Mouse (Mus musculus): ENCODE results near the gene Smg7. TPM values are rescaled to one million over a fixed set of nuclear protein-coding genes. Genes with fewer than 3 reads are reported as not detected.

Smg7 gene
- polyA plus RNA-seq, 1 experiment from 2014 or later: 42.9 TPM

DNA sequence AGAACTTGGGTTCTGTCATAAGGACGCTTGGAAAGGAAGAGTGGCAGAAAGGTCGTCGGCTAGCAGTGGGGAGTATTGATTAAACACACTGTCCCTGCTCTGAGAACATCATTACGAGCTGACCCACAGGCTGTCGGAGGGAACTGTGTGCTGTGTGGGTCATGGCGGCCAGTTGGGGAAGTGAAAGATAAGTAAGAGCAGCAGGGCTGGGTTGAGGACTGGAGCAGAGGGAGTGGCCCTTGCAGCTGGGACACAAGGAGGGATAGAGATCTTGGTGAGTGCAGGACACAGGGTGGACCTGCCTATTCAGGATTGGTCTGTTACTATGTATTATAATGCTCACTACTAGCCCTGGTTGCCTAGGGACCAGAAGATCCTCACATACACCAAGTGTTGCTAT, 97.5 kb downstream of the Smg7 start:
- WGBS: 79% methylated on average over 6 of the region's 6 CpGs
- no peaks in the 10 kb centered on the region for H3K9me3 ChIP-seq (ENCODE audit: control insufficient read depth, low read length)
- H3K4me3 ChIP-seq (ENCODE audit: low read depth, low read length): no peak overlapping the region
- H3K27me3 ChIP-seq (ENCODE audit: control insufficient read depth, insufficient read depth, low read length): no peaks in the 10 kb centered on the region
- no peaks in the 10 kb centered on the region for H3K36me3 ChIP-seq (ENCODE audit: control insufficient read depth, insufficient read depth, low read length)
- DNase-seq (ENCODE audit: low spot score, missing footprints): no peak
- no peak overlapping the region for H3K4me2 ChIP-seq
- ATAC-seq (ENCODE audit: low FRiP score): no peak
- H3K9ac ChIP-seq (ENCODE audit: low read length): no peak overlapping the region
- no peaks in the 10 kb centered on the region for H3K4me1 ChIP-seq (ENCODE audit: control insufficient read depth, insufficient read depth, low read length)
- no peak overlapping the region for H3K27ac ChIP-seq (ENCODE audit: low read depth, low read length)

DNA sequence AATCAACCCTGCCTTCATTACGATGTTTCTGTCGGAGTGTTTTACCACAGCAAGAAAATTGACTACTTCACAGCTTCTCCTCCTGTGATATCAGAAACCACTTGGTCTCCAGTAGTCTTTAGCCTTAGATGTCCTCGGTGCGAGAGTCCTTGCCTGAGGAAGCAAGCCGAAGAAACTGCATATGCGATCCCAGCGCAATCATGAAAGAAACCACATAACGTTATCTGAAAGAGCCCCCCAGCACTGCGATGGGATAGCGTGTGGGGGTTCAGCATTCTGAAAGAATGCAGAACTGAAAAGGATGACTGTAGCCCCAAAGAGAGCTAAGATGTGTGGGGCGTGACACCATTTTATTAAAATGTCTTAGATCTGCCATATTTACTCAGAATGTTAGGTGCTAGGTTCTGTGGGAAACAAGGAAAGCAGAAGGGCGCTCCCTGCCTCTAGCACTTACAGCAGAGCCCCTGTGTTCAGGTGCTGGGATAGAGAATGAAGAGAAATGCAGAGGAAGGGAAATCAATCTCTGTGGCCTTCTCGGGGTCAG, 101.7 kb downstream of the Smg7 start:
- no peak overlapping the region for H3K9ac ChIP-seq (ENCODE audit: low read length)
- no peaks in the 10 kb centered on the region for H3K4me1 ChIP-seq (ENCODE audit: control insufficient read depth, insufficient read depth, low read length)
- ATAC-seq (ENCODE audit: low FRiP score) (no peak), DNase-seq (ENCODE audit: low spot score, missing footprints) (no peak)
- no peak overlapping the region for H3K27ac ChIP-seq (ENCODE audit: low read depth, low read length)
- no peaks in the 10 kb centered on the region for H3K9me3 ChIP-seq (ENCODE audit: control insufficient read depth, low read length)
- H3K36me3 ChIP-seq (ENCODE audit: control insufficient read depth, insufficient read depth, low read length): no peaks in the 10 kb centered on the region
- no peaks in the 10 kb centered on the region for H3K27me3 ChIP-seq (ENCODE audit: control insufficient read depth, insufficient read depth, low read length)
- no peak overlapping the region for H3K4me2 ChIP-seq
- no peak overlapping the region for H3K4me3 ChIP-seq (ENCODE audit: low read depth, low read length)
- 91% methylated on average over 13 of the region's 13 CpGs for WGBS

DNA sequence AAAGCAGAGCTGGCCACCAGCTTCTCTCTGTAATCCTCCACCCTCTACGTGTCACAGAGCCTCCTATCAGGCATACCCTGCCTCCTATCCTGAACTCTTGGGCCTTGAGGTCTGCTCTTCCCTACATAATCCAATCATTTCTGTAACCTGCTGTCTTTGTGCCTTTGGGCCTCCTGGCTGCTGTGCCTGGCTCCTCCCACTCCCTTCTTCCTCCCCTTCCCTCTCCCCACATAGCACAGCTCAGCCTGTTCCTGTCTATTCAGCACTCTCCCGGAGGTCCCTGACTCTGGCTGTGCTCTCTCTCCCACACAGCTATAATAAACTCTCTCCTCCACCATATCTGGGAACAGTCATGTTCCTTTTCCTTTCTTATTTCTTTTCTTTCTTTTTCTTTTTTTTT, 102.5 kb downstream of the Smg7 start, which contains the start of gene Ncf2:
Gene Ncf2 (plus strand): TSS at position 298 of the 400 bp plus-strand sequence.
- no peak within 1 kb of the TSS for H3K9ac ChIP-seq (ENCODE audit: low read length)
- H3K4me3 ChIP-seq (ENCODE audit: low read depth, low read length): no peak within 1 kb of the TSS
- no peaks in the 10 kb centered on the region for H3K9me3 ChIP-seq (ENCODE audit: control insufficient read depth, low read length)
- H3K27ac ChIP-seq (ENCODE audit: low read depth, low read length): no peak within 1 kb of the TSS
- no peaks in the 10 kb centered on the region for H3K4me1 ChIP-seq (ENCODE audit: control insufficient read depth, insufficient read depth, low read length)
- H3K4me2 ChIP-seq: no peak within 1 kb of the TSS
- ATAC-seq (ENCODE audit: low FRiP score) (no peak), DNase-seq (ENCODE audit: low spot score, missing footprints) (peak; percentile 61)
- H3K27me3 ChIP-seq (ENCODE audit: control insufficient read depth, insufficient read depth, low read length): no peaks in the 10 kb centered on the region
- 10% methylated on average over 2 of the region's 2 CpGs for WGBS
- no peaks in the 10 kb centered on the region for H3K36me3 ChIP-seq (ENCODE audit: control insufficient read depth, insufficient read depth, low read length)

DNA sequence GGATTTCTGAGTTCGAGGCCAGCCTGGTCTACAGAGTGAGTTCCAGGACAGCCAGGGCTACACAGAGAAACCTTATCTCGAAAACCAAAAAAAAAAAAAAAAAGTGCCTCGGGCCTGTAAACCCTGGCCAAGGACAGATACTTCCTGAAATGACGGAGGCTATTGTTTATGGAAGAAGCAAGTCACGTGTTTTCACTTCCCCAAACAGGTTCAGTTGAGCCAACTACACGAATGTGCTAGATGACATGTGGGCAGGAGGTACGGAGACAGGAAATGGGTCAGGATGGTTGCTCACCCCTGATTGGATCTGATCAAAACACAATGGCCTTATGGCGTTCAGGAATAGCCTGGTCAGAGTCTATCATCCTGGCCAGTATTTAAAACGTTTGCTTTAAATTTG, 104.3 kb downstream of the Smg7 start:
- peak; percentile 39 for DNase-seq (ENCODE audit: low spot score, missing footprints)
- Histone ChIP-seq H3K27ac (ENCODE audit: low read depth, low read length) (no peak overlapping the region), H3K9ac (ENCODE audit: low read length) (no peak overlapping the region), H3K4me1 (ENCODE audit: control insufficient read depth, insufficient read depth, low read length) (peaks cover 5% of the 10 kb centered on the region; the same call in 1 of the 2 replicates), H3K27me3 (ENCODE audit: control insufficient read depth, insufficient read depth, low read length) (no peaks in the 10 kb centered on the region), H3K4me2 (no peak overlapping the region), H3K36me3 (ENCODE audit: control insufficient read depth, insufficient read depth, low read length) (no peaks in the 10 kb centered on the region), H3K4me3 (ENCODE audit: low read depth, low read length) (no peak overlapping the region), H3K9me3 (ENCODE audit: control insufficient read depth, low read length) (no peaks in the 10 kb centered on the region)
- WGBS: 80% methylated on average over 9 of the region's 9 CpGs
- ATAC-seq (ENCODE audit: low FRiP score): no peak

DNA sequence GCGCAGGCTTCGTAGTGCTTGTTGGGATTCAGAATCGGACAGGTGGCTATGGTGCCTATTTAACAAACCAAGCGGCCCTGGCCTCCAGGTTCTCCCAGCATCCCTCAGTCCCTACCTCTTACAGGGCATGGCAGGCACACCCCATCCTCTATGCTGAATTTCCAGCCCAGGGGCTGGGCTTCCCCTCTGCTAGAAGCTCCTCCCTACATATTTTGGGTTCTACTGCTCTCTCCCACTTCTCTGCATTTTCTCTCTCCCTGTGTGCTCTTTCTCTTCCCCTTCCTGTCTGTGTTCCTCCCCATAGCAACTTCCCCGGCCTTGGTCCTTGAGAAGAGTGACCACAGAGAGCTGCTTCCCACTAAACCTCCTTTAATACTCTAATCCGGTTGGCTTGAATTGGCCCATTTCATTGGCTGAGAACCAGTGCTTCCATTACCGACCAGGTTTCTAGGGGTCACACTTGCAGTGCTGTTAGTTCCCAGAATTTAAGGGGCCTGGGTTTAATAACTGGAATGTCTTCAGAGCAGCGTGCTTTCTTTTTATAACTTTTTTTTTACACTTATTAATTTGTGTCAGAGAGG, 105.7 kb downstream of the Smg7 start:
- WGBS: 82% methylated on average over 8 of the region's 8 CpGs
- H3K4me1 ChIP-seq (ENCODE audit: control insufficient read depth, insufficient read depth, low read length): peaks cover 9% of the 10 kb centered on the region
- H3K9ac ChIP-seq (ENCODE audit: low read length): no peak overlapping the region
- no peak overlapping the region for H3K27ac ChIP-seq (ENCODE audit: low read depth, low read length)
- peak; percentile 64 for DNase-seq (ENCODE audit: low spot score, missing footprints)
- ATAC-seq (ENCODE audit: low FRiP score): no peak
- H3K36me3 ChIP-seq (ENCODE audit: control insufficient read depth, insufficient read depth, low read length): no peaks in the 10 kb centered on the region
- no peak overlapping the region for H3K4me2 ChIP-seq
- H3K4me3 ChIP-seq (ENCODE audit: low read depth, low read length): no peak overlapping the region
- no peaks in the 10 kb centered on the region; the same call in 1 of the 2 replicates for H3K9me3 ChIP-seq (ENCODE audit: control insufficient read depth, low read length)
- no peaks in the 10 kb centered on the region for H3K27me3 ChIP-seq (ENCODE audit: control insufficient read depth, insufficient read depth, low read length)

DNA sequence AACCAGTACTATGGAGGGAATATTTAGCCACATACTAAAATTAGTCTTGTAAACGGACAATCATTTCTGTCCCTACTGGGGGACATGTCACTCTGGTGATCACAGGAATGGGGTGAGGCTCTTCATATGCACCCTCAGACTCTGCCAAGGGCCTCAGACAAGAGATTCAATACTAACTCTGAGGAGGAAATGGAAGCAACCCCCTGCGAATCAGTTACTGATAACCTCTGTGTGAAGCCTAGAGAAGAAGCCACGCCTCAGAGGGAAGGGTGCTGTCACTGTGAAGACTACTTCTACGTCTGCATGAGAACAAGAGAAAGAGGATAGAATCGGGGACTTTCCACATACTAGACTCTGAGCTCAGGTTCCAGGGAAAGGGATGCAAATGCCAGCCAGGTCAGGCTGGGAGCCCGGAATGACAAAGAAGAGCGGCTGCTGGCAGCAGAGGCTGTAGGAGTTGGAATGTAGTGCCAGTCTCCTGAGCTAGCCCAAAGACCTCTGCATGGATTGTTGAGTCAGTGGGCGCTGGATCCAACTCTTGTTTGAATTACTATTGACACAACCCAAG, 106.7 kb downstream of the Smg7 start:
- Histone ChIP-seq H3K4me2 (no peak overlapping the region), H3K9me3 (ENCODE audit: control insufficient read depth, low read length) (no peaks in the 10 kb centered on the region; the same call in 1 of the 2 replicates), H3K27ac (ENCODE audit: low read depth, low read length) (no peak overlapping the region), H3K36me3 (ENCODE audit: control insufficient read depth, insufficient read depth, low read length) (no peaks in the 10 kb centered on the region), H3K4me3 (ENCODE audit: low read depth, low read length) (no peak overlapping the region), H3K9ac (ENCODE audit: low read length) (no peak overlapping the region), H3K4me1 (ENCODE audit: control insufficient read depth, insufficient read depth, low read length) (peaks cover 9% of the 10 kb centered on the region), H3K27me3 (ENCODE audit: control insufficient read depth, insufficient read depth, low read length) (no peaks in the 10 kb centered on the region)
- 68% methylated on average over 8 of the region's 8 CpGs for WGBS
- no peak for ATAC-seq (ENCODE audit: low FRiP score)
- DNase-seq (ENCODE audit: low spot score, missing footprints): peak; percentile 59

DNA sequence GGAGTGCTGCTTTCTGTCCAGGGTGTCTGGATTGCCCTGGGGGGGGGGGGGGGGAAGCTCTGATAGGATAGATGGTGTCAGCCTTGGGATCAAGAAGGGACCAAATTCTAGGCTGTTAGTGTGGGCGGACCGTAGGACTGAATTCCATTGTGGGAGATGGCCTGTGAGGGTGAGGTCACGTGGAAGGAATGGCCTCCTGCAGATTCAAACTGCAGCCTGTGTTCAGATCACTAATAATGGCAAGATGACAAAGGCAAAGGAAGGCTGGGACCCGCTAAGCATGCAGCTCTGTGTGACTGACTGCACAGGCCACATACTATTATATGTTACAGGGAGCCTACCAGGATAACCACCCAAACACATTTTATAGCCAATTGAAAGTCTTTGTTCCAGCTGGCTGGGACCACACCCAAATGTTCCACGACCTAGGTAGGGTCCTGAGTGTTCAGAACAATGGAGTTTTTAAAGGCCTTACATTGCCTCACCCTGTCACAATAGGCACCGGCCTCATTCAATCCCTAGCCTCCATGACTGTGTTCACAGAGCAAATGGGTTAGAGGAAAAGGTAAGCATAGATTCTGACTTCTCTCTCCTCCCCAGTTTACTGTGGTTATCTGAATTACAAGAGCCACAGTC, 108.8 kb downstream of the Smg7 start:
- no peaks in the 10 kb centered on the region; the same call in 1 of the 2 replicates for H3K9me3 ChIP-seq (ENCODE audit: control insufficient read depth, low read length)
- ATAC-seq (ENCODE audit: low FRiP score) (peak; percentile 51), DNase-seq (ENCODE audit: low spot score, missing footprints) (peak; percentile 89)
- no peak overlapping the region for H3K4me3 ChIP-seq (ENCODE audit: low read depth, low read length)
- no peaks in the 10 kb centered on the region for H3K36me3 ChIP-seq (ENCODE audit: control insufficient read depth, insufficient read depth, low read length)
- H3K4me2 ChIP-seq: no peak overlapping the region
- WGBS: 28% methylated on average over 6 of the region's 6 CpGs
- H3K27ac ChIP-seq (ENCODE audit: low read depth, low read length): no peak overlapping the region; the same call in 1 of the 2 replicates
- H3K4me1 ChIP-seq (ENCODE audit: control insufficient read depth, insufficient read depth, low read length): peaks cover 9% of the 10 kb centered on the region
- no peak overlapping the region for H3K9ac ChIP-seq (ENCODE audit: low read length)
- no peaks in the 10 kb centered on the region for H3K27me3 ChIP-seq (ENCODE audit: control insufficient read depth, insufficient read depth, low read length)

DNA sequence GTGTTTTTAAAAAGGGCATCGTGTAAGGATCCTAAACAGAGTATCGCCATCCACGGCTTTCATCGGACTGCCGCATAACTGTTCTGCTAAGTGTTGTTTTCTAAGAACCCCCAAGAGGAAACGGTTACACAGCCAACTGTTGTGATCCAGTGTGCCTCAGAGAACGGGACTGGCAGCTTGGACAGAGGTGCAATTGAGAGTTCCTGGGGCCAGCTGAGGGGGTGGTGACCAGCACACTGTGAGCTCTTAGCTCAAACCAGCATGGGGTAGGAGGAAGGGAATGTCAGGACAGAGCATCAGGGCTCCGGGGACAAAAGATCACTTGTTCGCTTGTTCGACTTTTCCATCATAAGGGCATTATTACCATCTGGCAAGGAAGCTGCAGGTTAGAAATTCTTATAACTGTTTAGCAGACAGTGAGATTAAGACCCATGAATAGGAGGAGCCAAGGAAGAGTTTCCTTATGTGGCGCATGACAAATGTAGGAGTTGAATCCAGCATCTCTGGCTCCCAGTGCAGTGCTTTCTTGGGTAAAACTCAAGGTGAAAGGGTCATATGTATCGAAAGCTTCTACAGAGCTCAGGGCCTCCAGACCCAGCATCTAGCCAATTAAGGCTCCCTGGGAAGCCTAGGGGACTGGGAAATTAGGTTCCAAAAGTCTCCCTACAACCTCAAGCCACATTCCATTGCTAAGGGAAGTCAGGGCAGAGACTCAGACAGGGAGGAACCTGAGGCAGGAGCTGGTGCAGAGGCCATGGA, 109.5 kb downstream of the Smg7 start:
- DNase-seq (ENCODE audit: low spot score, missing footprints) (peak; percentile 93), ATAC-seq (ENCODE audit: low FRiP score) (no peak)
- Histone ChIP-seq H3K36me3 (ENCODE audit: control insufficient read depth, insufficient read depth, low read length) (no peaks in the 10 kb centered on the region), H3K27me3 (ENCODE audit: control insufficient read depth, insufficient read depth, low read length) (no peaks in the 10 kb centered on the region), H3K4me1 (ENCODE audit: control insufficient read depth, insufficient read depth, low read length) (peaks cover 14% of the 10 kb centered on the region), H3K9ac (ENCODE audit: low read length) (no peak overlapping the region), H3K27ac (ENCODE audit: low read depth, low read length) (no peak overlapping the region), H3K9me3 (ENCODE audit: control insufficient read depth, low read length) (no peaks in the 10 kb centered on the region; the same call in 1 of the 2 replicates), H3K4me3 (ENCODE audit: low read depth, low read length) (no peak overlapping the region), H3K4me2 (no peak overlapping the region)
- WGBS: 20% methylated on average over 12 of the region's 12 CpGs

Measured in midbrain, embryonic 11.5 days (tissue).